Mouse (Mus musculus): ENCODE results near the gene Copa. TPM values are rescaled to one million over a fixed set of nuclear protein-coding genes. Genes with fewer than 3 reads are reported as not detected.

Copa gene
- polyA plus RNA-seq, 1 experiment from 2014 or later = 204 TPM

DNA sequence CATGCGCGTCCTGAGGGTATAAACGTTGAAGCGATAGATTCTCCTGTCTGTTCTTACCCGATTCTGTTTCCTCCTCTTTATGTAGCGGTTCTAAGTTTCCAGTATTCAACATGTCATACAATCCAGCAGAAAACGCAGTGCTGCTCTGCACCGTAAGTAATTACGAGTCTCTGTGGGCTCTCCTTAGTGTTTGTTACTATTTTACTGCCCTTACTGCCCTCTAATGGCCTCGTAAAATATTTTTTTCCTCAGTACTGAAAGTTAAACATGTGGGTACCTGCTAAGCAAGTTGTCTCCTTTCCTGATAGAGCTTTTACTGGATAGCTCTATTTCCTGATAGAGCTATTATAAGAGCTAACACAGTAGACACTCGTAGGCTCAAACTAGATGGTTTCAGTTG is 22.8 kb downstream of the Copa start:
- ATAC-seq = 0 out of 2 replicates have a peak, but pooled peaks have one; percentile 24
- 65% methylated on average over 11 of the region's 11 CpGs for WGBS
- Histone ChIP-seq H3K27ac (ENCODE audit: low read length) (no peak overlapping the region), H3K4me1 (ENCODE audit: control insufficient read depth, insufficient read depth, low read length) (no peaks in the 10 kb centered on the region), H3K9ac (ENCODE audit: low read depth, low read length) (no peak overlapping the region), H3K4me3 (ENCODE audit: low read length) (no peak overlapping the region), H3K4me2 (ENCODE audit: low read depth, low read length) (no peak overlapping the region), H3K36me3 (ENCODE audit: control insufficient read depth, insufficient read depth, low read length) (peaks cover 28% of the 10 kb centered on the region), H3K9me3 (ENCODE audit: control insufficient read depth, low read length) (no peaks in the 10 kb centered on the region), H3K27me3 (replicated peaks; ENCODE audit: control insufficient read depth, insufficient read depth, low read length) (no peaks in the 10 kb centered on the region)

GRCm38 (mm10) chr1:172107777-172108477 is 25.6 kb downstream of the Copa start:
- no peaks in the 10 kb centered on the region for H3K27me3 ChIP-seq (replicated peaks; ENCODE audit: control insufficient read depth, insufficient read depth, low read length)
- no peaks in the 10 kb centered on the region for H3K9me3 ChIP-seq (ENCODE audit: control insufficient read depth, low read length)
- no peak overlapping the region for H3K4me3 ChIP-seq (ENCODE audit: low read length)
- no peak for ATAC-seq
- H3K36me3 ChIP-seq (ENCODE audit: control insufficient read depth, insufficient read depth, low read length) = peaks cover 28% of the 10 kb centered on the region
- H3K4me1 ChIP-seq (ENCODE audit: control insufficient read depth, insufficient read depth, low read length) = no peaks in the 10 kb centered on the region
- 81% methylated on average over 10 of the region's 10 CpGs for WGBS
- no peak overlapping the region for H3K27ac ChIP-seq (ENCODE audit: low read length)
- no peak overlapping the region for H3K9ac ChIP-seq (ENCODE audit: low read depth, low read length)
- H3K4me2 ChIP-seq (ENCODE audit: low read depth, low read length) = no peak overlapping the region

- Histone ChIP-seq H3K4me2 (ENCODE audit: low read depth, low read length) (no peak overlapping the region), H3K9me3 (ENCODE audit: control insufficient read depth, low read length) (no peaks in the 10 kb centered on the region), H3K36me3 (ENCODE audit: control insufficient read depth, insufficient read depth, low read length) (peaks cover 43% of the 10 kb centered on the region), H3K4me1 (ENCODE audit: control insufficient read depth, insufficient read depth, low read length) (no peaks in the 10 kb centered on the region), H3K27me3 (replicated peaks; ENCODE audit: control insufficient read depth, insufficient read depth, low read length) (no peaks in the 10 kb centered on the region), H3K9ac (ENCODE audit: low read depth, low read length) (no peak overlapping the region), H3K4me3 (ENCODE audit: low read length) (no peak overlapping the region), H3K27ac (ENCODE audit: low read length) (no peak overlapping the region)
- ATAC-seq = no peak
- 91% methylated on average over 5 of the region's 5 CpGs for WGBS
Observed at GRCm38 (mm10) chr1:172116948-172117347, 34.6 kb downstream of the Copa start.

DNA sequence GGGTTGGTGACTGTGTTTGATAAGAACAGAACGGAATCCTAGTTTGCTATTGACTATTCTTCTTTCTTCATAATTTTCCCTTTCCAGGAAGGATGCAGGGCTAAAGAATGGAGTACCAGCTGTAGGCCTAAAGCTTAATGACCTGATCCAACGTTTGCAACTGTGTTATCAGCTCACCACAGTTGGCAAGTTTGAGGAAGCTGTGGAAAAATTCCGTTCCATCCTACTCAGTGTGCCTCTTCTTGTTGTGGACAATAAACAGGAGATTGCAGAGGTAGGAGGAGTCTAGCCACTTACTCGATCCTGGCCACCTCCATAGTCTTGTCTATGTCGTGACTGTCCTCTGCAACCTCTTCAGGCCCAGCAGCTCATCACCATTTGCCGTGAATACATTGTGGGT is 36.8 kb downstream of the Copa start:
- H3K27ac ChIP-seq (ENCODE audit: low read length) = no peak overlapping the region
- WGBS = 77% methylated on average over 6 of the region's 6 CpGs
- H3K9ac ChIP-seq (ENCODE audit: low read depth, low read length) = no peak overlapping the region
- H3K27me3 ChIP-seq (replicated peaks; ENCODE audit: control insufficient read depth, insufficient read depth, low read length) = no peaks in the 10 kb centered on the region
- ATAC-seq = no peak
- H3K36me3 ChIP-seq (ENCODE audit: control insufficient read depth, insufficient read depth, low read length) = peaks cover 45% of the 10 kb centered on the region
- H3K4me3 ChIP-seq (ENCODE audit: low read length) = no peak overlapping the region
- H3K4me1 ChIP-seq (ENCODE audit: control insufficient read depth, insufficient read depth, low read length) = no peaks in the 10 kb centered on the region
- no peaks in the 10 kb centered on the region for H3K9me3 ChIP-seq (ENCODE audit: control insufficient read depth, low read length)
- no peak overlapping the region for H3K4me2 ChIP-seq (ENCODE audit: low read depth, low read length)

DNA sequence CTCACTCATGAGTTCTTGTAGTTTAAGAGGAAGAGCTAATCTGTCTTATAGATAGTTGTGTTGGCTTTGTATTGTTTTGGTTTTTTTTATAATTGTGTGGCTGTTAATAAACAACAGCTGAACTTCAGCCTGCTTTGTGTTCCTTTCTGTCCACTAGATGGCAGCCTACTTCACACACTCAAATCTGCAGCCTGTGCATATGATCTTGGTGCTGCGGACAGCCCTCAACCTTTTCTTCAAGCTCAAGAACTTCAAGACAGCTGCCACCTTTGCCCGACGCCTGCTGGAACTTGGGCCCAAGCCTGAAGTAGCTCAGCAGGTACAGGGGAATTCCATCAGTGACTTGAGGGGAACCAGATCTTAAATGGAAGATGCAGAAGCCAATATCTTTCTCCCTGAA is 37.4 kb downstream of the Copa start:
- no peak overlapping the region for H3K9ac ChIP-seq (ENCODE audit: low read depth, low read length)
- no peaks in the 10 kb centered on the region for H3K27me3 ChIP-seq (replicated peaks; ENCODE audit: control insufficient read depth, insufficient read depth, low read length)
- H3K4me2 ChIP-seq (ENCODE audit: low read depth, low read length) = no peak overlapping the region
- H3K9me3 ChIP-seq (ENCODE audit: control insufficient read depth, low read length) = no peaks in the 10 kb centered on the region
- no peak overlapping the region for H3K4me3 ChIP-seq (ENCODE audit: low read length)
- H3K27ac ChIP-seq (ENCODE audit: low read length) = no peak overlapping the region
- WGBS = 41% methylated on average over 3 of the region's 3 CpGs
- peaks cover 44% of the 10 kb centered on the region for H3K36me3 ChIP-seq (ENCODE audit: control insufficient read depth, insufficient read depth, low read length)
- no peaks in the 10 kb centered on the region for H3K4me1 ChIP-seq (ENCODE audit: control insufficient read depth, insufficient read depth, low read length)
- ATAC-seq = no peak

GRCm38 (mm10) chr1:172122671-172123070 is 40.3 kb downstream of the Copa start:
- no peak overlapping the region for H3K9ac ChIP-seq (ENCODE audit: low read depth, low read length)
- WGBS = 73% methylated on average over 2 of the region's 2 CpGs
- no peak overlapping the region for H3K27ac ChIP-seq (ENCODE audit: low read length)
- ATAC-seq = no peak
- no peak overlapping the region for H3K4me2 ChIP-seq (ENCODE audit: low read depth, low read length)
- no peak overlapping the region for H3K4me3 ChIP-seq (ENCODE audit: low read length)
- no peaks in the 10 kb centered on the region for H3K27me3 ChIP-seq (replicated peaks; ENCODE audit: control insufficient read depth, insufficient read depth, low read length)
- H3K9me3 ChIP-seq (ENCODE audit: control insufficient read depth, low read length) = no peaks in the 10 kb centered on the region
- H3K36me3 ChIP-seq (ENCODE audit: control insufficient read depth, insufficient read depth, low read length) = peaks cover 24% of the 10 kb centered on the region
- H3K4me1 ChIP-seq (ENCODE audit: control insufficient read depth, insufficient read depth, low read length) = peaks cover 7% of the 10 kb centered on the region

GRCm38 (mm10) chr1:172124572-172124971 is 42.2 kb downstream of the Copa start:
- Histone ChIP-seq H3K27me3 (replicated peaks; ENCODE audit: control insufficient read depth, insufficient read depth, low read length) (no peaks in the 10 kb centered on the region), H3K4me3 (ENCODE audit: low read length) (no peak overlapping the region), H3K36me3 (ENCODE audit: control insufficient read depth, insufficient read depth, low read length) (peaks cover 28% of the 10 kb centered on the region), H3K27ac (ENCODE audit: low read length) (no peak overlapping the region), H3K4me2 (ENCODE audit: low read depth, low read length) (no peak overlapping the region), H3K4me1 (ENCODE audit: control insufficient read depth, insufficient read depth, low read length) (peaks cover 9% of the 10 kb centered on the region), H3K9ac (ENCODE audit: low read depth, low read length) (no peak overlapping the region), H3K9me3 (ENCODE audit: control insufficient read depth, low read length) (no peaks in the 10 kb centered on the region)
- 83% methylated on average over 6 of the region's 6 CpGs for WGBS
- no peak for ATAC-seq

DNA sequence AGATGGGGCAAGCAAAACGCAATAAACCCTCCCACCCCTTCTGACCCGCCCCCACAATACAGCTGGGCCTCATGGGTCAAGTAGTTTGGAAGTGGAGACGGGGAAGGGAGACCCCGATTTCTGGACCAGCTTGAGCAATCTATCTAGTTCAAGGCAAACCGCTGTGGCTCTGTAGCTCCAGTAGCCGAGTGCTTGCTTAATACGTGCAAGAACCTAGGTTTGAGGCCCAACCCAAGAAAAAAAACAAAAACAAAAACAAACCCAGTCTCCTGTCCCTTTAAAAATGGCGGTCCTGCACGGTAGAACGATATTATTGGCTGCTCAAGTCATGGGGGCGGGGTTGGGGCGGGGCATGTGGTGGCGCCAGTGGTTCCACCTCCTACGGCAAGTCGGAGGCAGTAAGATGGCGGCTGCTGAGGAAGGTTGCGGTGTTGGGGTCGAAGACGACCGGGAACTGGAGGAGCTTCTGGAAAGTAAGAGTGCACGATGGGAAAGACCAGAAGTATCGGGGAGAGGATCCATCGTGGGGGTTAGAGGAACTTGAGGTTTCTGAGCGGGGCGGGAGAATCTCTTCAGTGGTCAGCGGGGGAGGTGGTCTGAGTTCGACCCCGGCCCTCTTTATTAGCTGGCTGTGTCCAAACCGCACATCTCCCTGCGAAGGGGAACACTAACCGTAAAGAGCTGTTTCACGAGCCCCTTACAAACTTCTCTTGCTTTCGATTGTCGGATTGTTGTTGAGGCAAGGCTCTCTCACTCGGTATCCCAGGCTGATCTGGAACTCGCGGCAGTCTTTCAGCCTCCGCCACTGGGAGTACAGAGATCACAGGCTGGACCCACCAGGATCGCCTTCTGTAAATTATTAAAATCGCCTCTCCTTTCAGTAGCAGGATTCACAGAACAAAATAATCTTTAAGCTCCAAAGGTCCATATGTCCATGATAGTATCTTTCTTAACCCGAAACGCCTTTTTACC is 44.3 kb downstream of the Copa start, which contains the start of gene Pex19:
Pex19 (plus strand) TSS at position 380 of the 972 bp plus-strand sequence.
- Histone ChIP-seq H3K4me2 (ENCODE audit: low read depth, low read length) (peak within 1 kb of the TSS; percentile 83), H3K27me3 (replicated peaks; ENCODE audit: control insufficient read depth, insufficient read depth, low read length) (no peaks in the 10 kb centered on the region), H3K9me3 (ENCODE audit: control insufficient read depth, low read length) (no peaks in the 10 kb centered on the region), H3K4me1 (ENCODE audit: control insufficient read depth, insufficient read depth, low read length) (peaks cover 9% of the 10 kb centered on the region), H3K9ac (ENCODE audit: low read depth, low read length) (peak within 1 kb of the TSS; percentile 86), H3K36me3 (ENCODE audit: control insufficient read depth, insufficient read depth, low read length) (peaks cover 29% of the 10 kb centered on the region), H3K27ac (ENCODE audit: low read length) (peak within 1 kb of the TSS; percentile 77), H3K4me3 (ENCODE audit: low read length) (peak within 1 kb of the TSS; percentile 86)
- WGBS = under 1% methylated on average over 42 of the region's 42 CpGs
- ATAC-seq = peak; percentile 95

DNA sequence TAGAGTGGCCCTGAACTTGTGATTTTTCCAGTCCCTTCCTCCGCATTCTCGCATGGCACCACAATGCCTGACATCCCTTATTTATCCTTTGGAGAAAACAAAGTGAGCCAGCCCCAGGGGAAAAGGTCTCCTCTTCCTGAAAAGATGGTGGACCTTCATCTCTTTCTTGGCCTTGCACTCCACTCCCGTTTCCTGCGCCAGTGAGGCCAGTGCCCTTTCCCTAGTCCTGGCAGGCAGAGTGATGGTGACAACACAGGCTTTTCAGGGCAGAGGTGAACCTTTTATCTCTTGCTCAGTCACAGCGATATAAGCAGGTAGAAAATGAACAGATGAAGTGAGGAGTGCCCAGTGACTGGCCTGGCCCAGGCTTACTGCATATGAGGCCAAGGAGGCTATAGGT is 45.2 kb downstream of the Copa start:
- peak; percentile 73 for ATAC-seq
- Histone ChIP-seq H3K9me3 (ENCODE audit: control insufficient read depth, low read length) (no peaks in the 10 kb centered on the region), H3K9ac (ENCODE audit: low read depth, low read length) (peak overlapping the region; percentile 86), H3K4me2 (ENCODE audit: low read depth, low read length) (peak overlapping the region; percentile 71), H3K36me3 (ENCODE audit: control insufficient read depth, insufficient read depth, low read length) (peaks cover 32% of the 10 kb centered on the region), H3K4me1 (ENCODE audit: control insufficient read depth, insufficient read depth, low read length) (peaks cover 9% of the 10 kb centered on the region), H3K27me3 (replicated peaks; ENCODE audit: control insufficient read depth, insufficient read depth, low read length) (no peaks in the 10 kb centered on the region), H3K27ac (ENCODE audit: low read length) (peak overlapping the region; percentile 77), H3K4me3 (ENCODE audit: low read length) (peak overlapping the region; percentile 86)
- 28% methylated on average over 5 of the region's 5 CpGs for WGBS

Measured in intestine, embryonic 16.5 days (tissue).